Mouse (Mus musculus) layer of hippocampus, adult 2 months (tissue): ENCODE data around the gene 9930111J21Rik1. TPM values are rescaled to one million over a fixed set of nuclear protein-coding genes. Genes with fewer than 3 reads are reported as not detected.
"Not testable (repeated sequence)": the region's sequence is repeated elsewhere in the genome, so short reads cannot be mapped to it uniquely, and the experiment has no call there.

Source experiments
- DNase-seq, 2 experiments: peaks; one replicate each; pipeline ENCODE4 v3.0.0; 2022; ENCODE audit warnings: low spot score in 2 of 2
- H3K27ac ChIP-seq: fragments of 200-600 bp; 2 replicates; pipeline ENCODE4 v1.8.1; 2022
- H3K4me3 ChIP-seq: fragments of 200-600 bp; 2 replicates; pipeline ENCODE4 v1.8.1; 2022; ENCODE audit warnings: mild to moderate bottlenecking
- CTCF ChIP-seq: fragments of 200-600 bp; conservative IDR thresholded peaks from 2 replicates; pipeline ENCODE4 v1.8.1; 2022; ENCODE audit warnings: antibody characterized with exemption, mild to moderate bottlenecking, moderate library complexity
- total RNA-seq, 2 experiments: library from RNA; stranded (reverse); gene quantifications; 2 replicates each; pipeline ENCODE4 v1.2.3; 2021

Gene 9930111J21Rik1
- total RNA-seq, 2 experiments from 2014 or later = 0.91 to 1.8 TPM

DNA sequence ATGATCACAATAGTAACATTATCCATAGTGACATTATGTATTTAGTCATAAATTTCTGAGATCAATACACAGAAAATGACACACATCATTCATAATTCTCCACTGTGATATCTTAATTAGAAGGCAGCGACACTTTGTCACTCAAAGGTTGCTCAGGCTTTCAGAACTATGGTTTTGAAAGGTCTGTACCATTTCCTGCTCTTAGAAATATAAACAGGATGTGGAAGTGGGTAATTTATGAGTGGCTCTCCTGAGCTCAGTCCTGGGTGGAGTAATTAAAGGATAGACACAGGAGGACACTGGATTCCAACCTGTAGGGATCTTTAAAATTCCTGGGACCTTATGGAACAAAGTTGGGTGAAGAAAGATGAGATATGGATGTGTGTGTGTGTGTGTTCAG, 45.8 kb downstream of the 9930111J21Rik1 start:
- H3K27ac ChIP-seq, DNase-seq, H3K4me3 ChIP-seq: not testable (repeated sequence)

DNA sequence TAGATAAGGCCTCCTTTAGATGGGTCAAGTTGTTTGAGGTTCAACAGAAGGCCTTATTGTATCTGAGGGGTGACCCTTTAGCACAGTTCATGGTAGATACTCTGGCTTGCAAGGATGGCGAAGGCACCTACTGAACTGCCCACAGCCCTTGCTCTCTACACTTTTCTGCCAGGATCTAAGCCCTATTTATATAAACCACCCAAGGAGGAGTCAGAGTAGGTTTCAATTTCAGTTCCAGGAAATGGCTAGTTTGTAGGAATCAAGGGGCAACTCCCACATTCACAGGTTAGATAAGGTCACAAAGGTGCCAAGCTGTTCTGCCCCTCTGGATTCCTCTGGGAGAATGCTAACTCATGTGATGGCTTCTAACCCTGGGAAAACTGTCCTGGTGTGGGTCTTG, 51.1 kb downstream of the 9930111J21Rik1 start:
- DNase-seq, H3K4me3 ChIP-seq, H3K27ac ChIP-seq: not testable (repeated sequence)

DNA sequence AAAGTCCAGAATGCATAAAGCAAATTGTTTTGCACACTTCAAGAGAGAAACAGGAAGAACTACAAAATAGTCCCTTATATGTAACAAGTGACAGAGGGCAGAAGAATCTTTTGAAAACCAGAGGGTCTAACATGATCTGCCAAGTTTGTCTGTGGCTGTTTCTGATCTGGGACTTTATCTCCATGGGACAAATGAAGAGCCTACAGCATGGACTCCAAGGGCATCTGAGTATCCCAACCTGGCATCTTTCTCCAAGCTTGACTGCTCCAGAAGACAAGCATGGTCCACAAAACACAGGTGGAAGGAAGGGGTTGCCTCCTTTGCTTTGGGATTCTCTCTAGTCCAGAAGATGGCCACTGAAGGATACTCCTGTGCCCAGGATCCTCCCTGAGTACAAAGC, 52.8 kb downstream of the 9930111J21Rik1 start:
- DNase-seq, H3K27ac ChIP-seq, H3K4me3 ChIP-seq: not testable (repeated sequence)

DNA sequence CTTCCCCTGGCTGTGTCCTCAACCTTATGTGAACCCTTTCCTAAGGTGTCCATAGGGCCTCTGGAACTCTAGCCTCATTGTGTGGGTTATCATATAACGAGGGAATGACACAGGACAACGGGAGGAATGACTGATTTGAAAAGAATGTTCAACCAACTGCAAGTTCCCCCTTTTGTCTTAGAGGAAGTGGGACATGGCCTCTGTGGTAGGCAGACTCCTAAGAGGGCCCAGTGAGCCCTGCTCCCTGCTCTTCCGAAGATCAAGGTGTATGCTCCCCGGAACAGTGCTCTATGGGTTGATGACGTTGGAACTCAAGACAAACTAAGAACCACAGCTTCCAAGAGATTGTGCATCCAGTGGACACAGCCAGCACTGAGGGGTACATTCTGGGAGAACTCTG, 55.4 kb downstream of the 9930111J21Rik1 start:
- DNase-seq, H3K27ac ChIP-seq, H3K4me3 ChIP-seq: not testable (repeated sequence)

DNA sequence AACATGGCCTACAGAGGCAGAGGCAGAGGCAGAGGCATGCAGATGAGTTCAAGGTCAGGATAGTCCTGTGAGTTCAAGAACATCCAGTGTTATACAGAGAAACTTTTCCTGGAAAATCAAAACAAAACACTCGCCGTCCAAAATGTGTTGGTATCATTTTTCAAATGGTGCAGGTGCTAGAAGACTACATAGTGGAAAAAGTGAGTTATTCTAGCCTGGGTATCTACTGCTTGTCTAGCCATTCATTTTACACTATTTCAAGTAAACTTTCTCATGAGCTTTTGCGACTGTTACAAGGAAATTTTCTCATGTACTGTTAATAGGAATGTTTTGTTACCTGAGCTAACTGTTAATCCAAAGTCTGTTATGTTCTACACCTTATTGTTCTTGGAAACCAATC, 60.8 kb downstream of the 9930111J21Rik1 start:
- Histone ChIP-seq H3K4me3 (no peak overlapping the region), H3K27ac (no peak overlapping the region)
- no peak for TF ChIP-seq CTCF
- no peak for DNase-seq

DNA sequence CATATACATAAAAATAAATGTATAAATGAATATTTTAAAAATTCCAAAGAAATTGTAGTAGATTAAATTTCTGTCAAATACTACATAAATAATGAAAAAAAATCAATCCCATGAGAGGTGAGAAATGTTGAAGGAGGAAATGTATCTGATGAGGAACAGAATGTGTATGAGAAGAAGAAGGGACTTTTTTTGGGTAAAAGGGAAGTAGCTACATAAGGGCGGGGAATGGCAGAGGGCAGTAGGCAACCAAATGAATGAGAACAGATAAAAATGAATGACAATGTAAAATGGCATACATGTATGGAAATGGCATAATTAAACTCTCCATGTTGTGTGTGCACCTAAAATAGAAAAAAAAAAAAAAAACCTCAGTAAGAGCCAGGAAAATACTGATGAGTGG, 65.6 kb downstream of the 9930111J21Rik1 start:
- DNase-seq = no peak
- Histone ChIP-seq H3K4me3 (no peak overlapping the region), H3K27ac (no peak overlapping the region)
- no peak for TF ChIP-seq CTCF

DNA sequence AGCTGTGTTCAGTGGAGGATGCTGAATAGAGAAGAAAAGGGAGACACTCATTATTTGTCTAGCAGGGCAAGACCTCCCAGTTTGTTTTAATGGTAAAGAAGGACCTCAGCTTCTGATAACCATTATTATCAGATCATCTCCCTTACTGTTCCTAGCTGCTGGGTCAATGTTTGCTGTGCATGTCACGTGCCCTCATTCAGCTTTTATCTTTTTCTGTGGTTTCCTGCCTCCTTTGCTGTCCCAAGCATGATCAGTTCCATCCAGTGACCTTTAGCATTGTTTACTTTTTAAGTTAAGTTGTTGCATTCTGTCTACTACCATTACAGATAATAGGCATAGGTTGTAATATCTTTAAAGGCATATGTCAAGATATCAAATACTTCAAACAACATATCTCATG, 70.7 kb downstream of the 9930111J21Rik1 start:
- DNase-seq = no peak
- Histone ChIP-seq H3K4me3 (no peak overlapping the region), H3K27ac (no peak overlapping the region)
- TF ChIP-seq CTCF = no peak

DNA sequence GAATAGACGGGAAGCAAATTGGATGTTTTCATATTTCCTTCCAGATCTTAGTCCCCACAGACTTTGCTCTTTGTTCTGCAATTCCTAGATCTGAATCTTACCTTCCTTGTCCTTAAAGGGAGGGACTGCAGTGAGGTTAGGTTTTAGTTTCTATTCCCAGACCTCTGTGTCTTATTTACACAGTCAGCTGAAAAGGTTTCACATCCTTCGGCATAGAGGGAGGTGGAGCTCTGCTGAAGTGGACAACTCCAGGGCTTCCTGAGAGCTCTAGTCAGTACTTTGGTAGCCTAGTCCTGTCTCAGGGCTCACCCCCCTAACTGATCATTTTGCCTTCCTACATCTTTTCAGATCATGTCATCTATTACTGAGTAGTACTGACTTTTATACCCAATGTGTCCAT, 77.2 kb downstream of the 9930111J21Rik1 start, which contains the start of gene Gm5431:
Gm5431 (minus strand) TSS at position 194 of the 400 bp plus-strand sequence.
- TF ChIP-seq CTCF = no peak

DNA sequence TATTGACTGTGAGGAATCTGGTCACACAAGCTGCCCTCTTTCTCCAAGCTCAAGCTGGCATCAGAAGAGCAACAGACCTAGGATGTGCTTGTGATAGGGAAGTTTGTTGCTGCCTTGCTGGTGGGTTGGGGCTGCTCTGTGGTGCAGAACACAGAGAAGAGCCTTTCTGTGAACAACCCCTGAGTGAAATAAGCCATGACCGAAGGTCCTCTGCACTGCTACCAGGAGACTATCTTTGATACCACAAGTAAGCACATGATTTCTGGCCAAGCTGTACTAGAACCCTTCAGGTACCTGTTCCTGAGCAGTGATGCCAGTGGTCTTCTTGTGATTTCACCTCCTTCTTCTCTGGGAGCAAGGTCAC, 77.6 kb downstream of the 9930111J21Rik1 start:
- H3K27ac ChIP-seq, H3K4me3 ChIP-seq, DNase-seq: not testable (repeated sequence)

More for the DNA sequence above, 77.2 kb downstream of the 9930111J21Rik1 start, which contains the start of gene Gm5431:
- DNase-seq = no peak
- no peak within 1 kb of the TSS for H3K27ac ChIP-seq
- no peak within 1 kb of the TSS for H3K4me3 ChIP-seq

DNA sequence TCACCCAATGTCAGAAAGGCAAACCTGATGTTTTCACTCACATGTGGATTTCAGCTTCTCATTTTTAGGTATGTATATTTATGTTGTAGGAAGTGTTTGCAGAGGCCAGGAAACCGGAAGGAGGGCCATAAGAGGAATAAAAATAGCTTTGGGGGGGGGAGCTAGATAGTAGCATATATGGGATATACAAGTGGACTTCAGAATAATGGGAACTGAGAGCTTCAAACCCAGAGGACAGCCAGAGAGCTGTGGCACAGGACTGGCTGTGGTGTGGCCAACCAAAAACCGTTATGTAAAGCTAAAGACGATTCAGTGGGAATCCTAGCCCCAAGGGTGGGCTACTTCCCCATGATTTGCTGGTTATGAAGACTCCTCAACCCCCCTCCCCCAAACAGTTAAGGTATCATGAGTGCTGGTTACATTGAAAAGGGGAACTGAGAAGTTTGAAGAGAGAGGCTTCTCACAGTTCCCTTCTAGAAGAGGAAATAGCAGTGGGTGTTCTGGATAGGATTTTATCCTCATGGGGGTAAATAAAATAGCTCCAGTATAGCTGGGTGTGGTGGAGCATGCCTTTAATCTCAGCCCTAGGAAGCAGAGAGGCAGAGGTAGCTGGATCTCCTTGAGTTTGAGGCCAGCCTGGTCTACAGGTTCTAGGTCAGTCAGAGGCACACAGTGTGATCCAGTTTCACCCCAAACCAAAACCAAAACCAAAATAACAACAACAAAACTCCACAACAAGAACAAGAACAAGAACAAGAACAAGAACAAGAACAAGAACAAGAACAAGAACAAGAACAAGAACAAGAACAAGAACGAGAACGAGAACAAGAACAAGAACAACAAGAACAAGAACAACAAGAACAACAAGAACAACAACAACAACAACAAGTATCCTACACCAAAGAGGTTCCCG, 78.3 kb downstream of the 9930111J21Rik1 start:
- H3K4me3 ChIP-seq, DNase-seq, H3K27ac ChIP-seq: not testable (repeated sequence)

DNA sequence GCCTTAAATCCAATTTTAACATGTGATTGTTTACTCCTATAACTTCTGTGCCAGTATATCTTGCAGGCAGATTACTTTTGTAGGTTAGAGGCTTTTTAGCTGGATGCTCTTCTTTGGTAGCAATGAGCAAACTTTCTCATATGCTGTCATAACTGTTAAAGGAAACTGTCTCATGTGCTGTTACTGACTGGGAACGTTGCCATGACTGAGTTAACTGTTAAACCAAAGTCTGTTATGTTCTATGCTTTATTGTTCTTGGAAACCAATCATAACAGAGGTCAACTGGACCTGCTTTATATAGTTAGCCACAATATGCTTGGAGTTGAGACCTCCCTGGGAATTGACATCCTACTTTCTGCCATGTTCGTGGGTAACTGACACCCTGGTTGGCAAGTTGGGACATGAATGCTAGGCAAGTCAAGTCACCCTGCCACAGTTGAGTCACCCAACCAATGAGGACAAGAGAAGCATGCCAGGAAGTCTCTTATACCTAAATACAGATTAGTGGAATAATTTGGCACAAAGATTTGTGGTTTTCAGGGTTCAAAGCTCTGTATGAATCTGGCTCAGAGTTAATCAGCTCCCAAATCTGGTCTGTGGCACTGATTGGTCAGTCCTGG, 80.3 kb downstream of the 9930111J21Rik1 start:
- H3K4me3 ChIP-seq = no peak overlapping the region
- no peak for DNase-seq
- TF ChIP-seq CTCF = no peak
- no peak overlapping the region for H3K27ac ChIP-seq

Other genes with a start within 250 kb of the 9930111J21Rik1 start
- 100 to 1,000 TPM; 226 to 240 TPM for gene Rack1, start 179.1 kb downstream of the 9930111J21Rik1 start, total RNA-seq
- 10 to 100 TPM; 56.8 to 61.5 TPM for gene Trim41, start 162.0 kb downstream of the 9930111J21Rik1 start, total RNA-seq
- 1 to 10 TPM; 2.6 to 2.8 TPM for gene Trim7, start 153.3 kb downstream of the 9930111J21Rik1 start, total RNA-seq
- 1 to 10 TPM in 1 of 2 experiments, under 1 TPM in 1; 0.79 to 1.3 TPM for gene Gm12184, start 152.7 kb downstream of the 9930111J21Rik1 start, total RNA-seq
- 1 to 10 TPM; 3.6 to 4.3 TPM for gene Irgm1, start 107.7 kb downstream of the 9930111J21Rik1 start, total RNA-seq
- gene Gm5431, start 77.2 kb downstream of the 9930111J21Rik1 start, total RNA-seq = under 1 TPM; 0.12 to 0.38 TPM
- 1 to 10 TPM; 1.2 to 1.3 TPM for gene Psme2b, start 33.2 kb downstream of the 9930111J21Rik1 start, total RNA-seq
- gene Olfr56, start 509 bp downstream of the 9930111J21Rik1 start, total RNA-seq = not detected
- gene Gm12185, start 12.8 kb upstream of the 9930111J21Rik1 start, total RNA-seq = under 1 TPM; 0.13 to 0.25 TPM
- under 1 TPM; 0.27 to 0.54 TPM for gene Tgtp1, start 14.8 kb upstream of the 9930111J21Rik1 start, total RNA-seq
- 1 to 10 TPM; 1.0 to 2.0 TPM for gene 9930111J21Rik2, start 71.8 kb upstream of the 9930111J21Rik1 start, total RNA-seq
- under 1 TPM in 1 of 2 experiments, not detected in 1; 0.59 TPM for gene Tgtp2, start 84.8 kb upstream of the 9930111J21Rik1 start, total RNA-seq
- gene Ifi47, start 97.2 kb upstream of the 9930111J21Rik1 start, total RNA-seq = under 1 TPM; 0.41 to 0.56 TPM
- not detected for gene Olfr1396, start 135.5 kb upstream of the 9930111J21Rik1 start, total RNA-seq
- gene Olfr1395, start 162.9 kb upstream of the 9930111J21Rik1 start, total RNA-seq = not detected
- gene Olfr1394, start 175.0 kb upstream of the 9930111J21Rik1 start, total RNA-seq = not detected
- gene Btnl9, start 207.8 kb upstream of the 9930111J21Rik1 start, total RNA-seq = not detected
- gene Zfp62, start 223.9 kb upstream of the 9930111J21Rik1 start, total RNA-seq = 10 to 100 TPM; 46.7 to 51.2 TPM